ENCODE assay signal across 7 mouse cellular contexts in genomic region chr16:39984635-39985291, GRCm38 (mm10). TPM values are rescaled to one million over a fixed set of nuclear protein-coding genes. Genes with fewer than 3 reads are reported as not detected.
DNase-seq lines count a peak whose midpoint lies in the region; ATAC-seq lines count a peak whose summit lies in the region.

No protein-coding gene starts in this region.

- H3K36me3 ChIP-seq in megakaryocyte, embryonic 14.5 days (replicated peaks; ENCODE audit: low read length): no peaks in the 10 kb centered on the region
- no peaks in the 10 kb centered on the region for H3K36me3 ChIP-seq in hindbrain, embryonic 14.5 days (replicated peaks; ENCODE audit: control insufficient read depth, insufficient read depth)

- peaks cover 7% of the 10 kb centered on the region; the same call in 1 of the 2 replicates for H3K4me1 ChIP-seq in megakaryocyte, embryonic 14.5 days
- peaks cover 11% of the 10 kb centered on the region; the same call in 1 of the 2 replicates for H3K4me1 ChIP-seq in hindbrain, embryonic 14.5 days (replicated peaks; ENCODE audit: control insufficient read depth, insufficient read depth, low read length)

- H3K9me3 ChIP-seq in megakaryocyte, embryonic 14.5 days: peaks cover 4% of the 10 kb centered on the region; the same call in 1 of the 2 replicates
- H3K9me3 ChIP-seq in hindbrain, embryonic 14.5 days (ENCODE audit: control insufficient read depth, low read length): no peaks in the 10 kb centered on the region

- H3K4me3 ChIP-seq in megakaryocyte, embryonic 14.5 days (replicated peaks): peak overlapping the region; percentile 81
- H3K4me3 ChIP-seq in hindbrain, embryonic 14.5 days (replicated peaks; ENCODE audit: low read length): peak overlapping the region; percentile 56

- ATAC-seq in megakaryocyte, adult 5-6 weeks (ENCODE audit: poor library complexity, severe bottlenecking): no peak
- no peak; the same call in 1 of the 2 replicates for ATAC-seq in hindbrain, embryonic 14.5 days (ENCODE audit: low FRiP score)
- no peak for ATAC-seq in megakaryocyte progenitor cell, adult 5-6 weeks (replicated peaks; ENCODE audit: poor library complexity)

- peak overlapping the region; percentile 79 for H3K27ac ChIP-seq in hindbrain, embryonic 14.5 days

- H3K9ac ChIP-seq in hindbrain, embryonic 14.5 days: peak overlapping the region; percentile 73

- peaks cover 13% of the 10 kb centered on the region for H3K27me3 ChIP-seq in megakaryocyte, embryonic 14.5 days (replicated peaks)
- H3K27me3 ChIP-seq in hindbrain, embryonic 14.5 days (ENCODE audit: control insufficient read depth, insufficient read depth, low read length): no peaks in the 10 kb centered on the region

- DNase-seq in embryo, embryonic 11 days: peak; percentile 63
- DNase-seq in hindbrain, embryonic 14.5 days (ENCODE audit: low spot score): peak; percentile 63
- peak; percentile 4 for DNase-seq in liver
- peak; percentile 41 to 60 for DNase-seq in right cerebral cortex, adult 2 months (ENCODE audit: low spot score in 2 of 2)

- H3K4me2 ChIP-seq in hindbrain, embryonic 14.5 days (replicated peaks): peak overlapping the region; percentile 65

- WGBS in hindbrain, embryonic 14.5 days: under 1% methylated on average over 28 of the region's 29 CpGs

RNA-seq across cellular contexts. Expression of gene Lsamp, which starts 0.6 kb away (rescaled TPM):
- not detected in 2 replicates for polyA plus RNA-seq in megakaryocyte, embryonic 14.5 days (2012; ENCODE audit: insufficient read depth, low replicate concordance)
- total RNA-seq in megakaryocyte, adult 5-6 weeks (2015): not detected in 2 replicates
- 0.16 TPM in 1 of 2 replicates, not detected in the other for total RNA-seq in megakaryocyte, adult 5-6 weeks (2017)
- 72.3 and 88.1 TPM in 2 replicates for polyA plus RNA-seq in hindbrain, embryonic 14.5 days (2014; fragmentation: Nextera tagmentation; extraction: Ambion mirVana)
- total RNA-seq in megakaryocyte progenitor cell, adult 5-6 weeks (2015): not detected in 2 replicates
- total RNA-seq in megakaryocyte progenitor cell, adult 5-6 weeks (2017): not detected in 2 replicates

Comparison
In these comparisons a context has a peak if more than half of its experiments do, and no peak if none do; other contexts are left out.
1. DNase-seq: peak in every context shown above with its lines; median percentile 63 in embryo, embryonic 11 days; 63 in hindbrain, embryonic 14.5 days; 50 in right cerebral cortex, adult 2 months; 4 in liver.